Mouse (Mus musculus) limb, embryonic 10.5 days (tissue): ENCODE results near the gene Ndufa8. TPM values are rescaled to one million over a fixed set of nuclear protein-coding genes. Genes with fewer than 3 reads are reported as not detected.

ENCODE experiments used
- DNase-seq: peaks from one replicate; pipeline ENCODE4 v3.0.0-alpha.2; 2017; ENCODE audit warnings: low spot score
- H3K27ac ChIP-seq: fragments of 300-500 bp; sonication (generic); 2 replicates; pipeline ENCODE4 v1.5.1; 2016; ENCODE audit warnings: mild to moderate bottlenecking
- H3K27me3 ChIP-seq: fragments of 300-500 bp; sonication (generic); 2 replicates; pipeline ENCODE4 v1.6.1; 2016; ENCODE audit warnings: low read depth, mild to moderate bottlenecking; ENCODE audit not compliant: poor library complexity, severe bottlenecking
- H3K36me3 ChIP-seq: fragments of 300-500 bp; sonication (generic); 2 replicates; pipeline ENCODE4 v1.6.1; 2016; ENCODE audit warnings: mild to moderate bottlenecking, moderate library complexity
- H3K4me1 ChIP-seq: fragments of 300-500 bp; sonication (generic); 2 replicates; pipeline ENCODE4 v1.6.1; 2016
- H3K4me3 ChIP-seq: fragments of 300-500 bp; sonication (generic); 2 replicates; pipeline ENCODE4 v1.5.1; 2016; ENCODE audit warnings: mild to moderate bottlenecking, moderate library complexity
- H3K9me3 ChIP-seq: fragments of 300-500 bp; sonication (generic); replicated peaks from 2 replicates; pipeline ENCODE4 v1.6.1; 2016; ENCODE audit warnings: mild to moderate bottlenecking
- WGBS: fragments of 180-500 bp; shearing (Covaris S2); methylation state at CpG from one replicate; pipeline ENCODE4 v1.1.7; 2016; 5-methylcytosine and 5-hydroxymethylcytosine counted together
- polyA plus RNA-seq: library from polyadenylated mRNA; unstranded; fragments of >200 nt; fragmentation: Nextera tagmentation; extraction: Ambion mirVana; gene quantifications from 2 replicates; pipeline ENCODE4 v1.2.1, GENCODE M21; 2016

Gene Ndufa8
- polyA plus RNA-seq, 1 experiment from 2014 or later, result 208 TPM

GRCm38 (mm10) chr2:36077160-36077761 lies 28.1 kb upstream of the Ndufa8 start:
- WGBS, result 12% methylated on average over 11 of the region's 11 CpGs
- DNase-seq, result peak; percentile 38
- H3K4me3 ChIP-seq, result 0 out of 2 replicates have a peak overlapping the region, but pooled peaks have one; percentile 17
- no peaks in the 10 kb centered on the region for H3K9me3 ChIP-seq
- peaks cover 20% of the 10 kb centered on the region for H3K27me3 ChIP-seq
- no peaks in the 10 kb centered on the region for H3K36me3 ChIP-seq
- peak overlapping the region; percentile 50; the same call in 1 of the 2 replicates for H3K27ac ChIP-seq
- peaks cover 31% of the 10 kb centered on the region for H3K4me1 ChIP-seq

- peaks cover 15% of the 10 kb centered on the region for H3K27me3 ChIP-seq
- H3K27ac ChIP-seq, result no peak overlapping the region
- H3K36me3 ChIP-seq, result no peaks in the 10 kb centered on the region
- H3K4me1 ChIP-seq, result peaks cover 22% of the 10 kb centered on the region
- 88% methylated on average over 5 of the region's 5 CpGs for WGBS
- no peak for DNase-seq
- H3K4me3 ChIP-seq, result no peak overlapping the region
- no peaks in the 10 kb centered on the region for H3K9me3 ChIP-seq
These were observed 26.0 kb upstream of the Ndufa8 start for GRCm38 (mm10) chr2:36075210-36075609.

- Histone ChIP-seq H3K27ac (no peak overlapping the region), H3K9me3 (no peaks in the 10 kb centered on the region), H3K27me3 (peaks cover 5% of the 10 kb centered on the region; the same call in 1 of the 2 replicates), H3K36me3 (no peaks in the 10 kb centered on the region), H3K4me3 (no peak overlapping the region), H3K4me1 (peaks cover 20% of the 10 kb centered on the region)
- DNase-seq, result no peak
- WGBS, result 61% methylated on average over 3 of the region's 3 CpGs
These were observed 24.6 kb upstream of the Ndufa8 start for GRCm38 (mm10) chr2:36073781-36074180.

- H3K4me3 ChIP-seq, result no peak overlapping the region
- H3K27me3 ChIP-seq, result peaks cover 5% of the 10 kb centered on the region; the same call in 1 of the 2 replicates
- peaks cover under 1% of the 10 kb centered on the region for H3K4me1 ChIP-seq
- H3K9me3 ChIP-seq, result no peaks in the 10 kb centered on the region
- no peaks in the 10 kb centered on the region for H3K36me3 ChIP-seq
- no peak for DNase-seq
- 83% methylated on average over 8 of the region's 8 CpGs for WGBS
- H3K27ac ChIP-seq, result no peak overlapping the region
These were observed 22.6 kb upstream of the Ndufa8 start for GRCm38 (mm10) chr2:36071660-36072305.

GRCm38 (mm10) chr2:36067132-36067531 lies 17.9 kb upstream of the Ndufa8 start:
- DNase-seq, result no peak
- H3K4me1 ChIP-seq, result no peaks in the 10 kb centered on the region
- H3K27ac ChIP-seq, result no peak overlapping the region
- no peak overlapping the region for H3K4me3 ChIP-seq
- no peaks in the 10 kb centered on the region for H3K27me3 ChIP-seq
- H3K36me3 ChIP-seq, result no peaks in the 10 kb centered on the region
- H3K9me3 ChIP-seq, result no peaks in the 10 kb centered on the region
- WGBS, result 68% methylated on average over 9 of the region's 9 CpGs

GRCm38 (mm10) chr2:36061409-36061808 lies 12.2 kb upstream of the Ndufa8 start:
- no peak for DNase-seq
- Histone ChIP-seq H3K36me3 (no peaks in the 10 kb centered on the region), H3K27me3 (no peaks in the 10 kb centered on the region), H3K9me3 (no peaks in the 10 kb centered on the region), H3K4me1 (no peaks in the 10 kb centered on the region), H3K4me3 (no peak overlapping the region), H3K27ac (no peak overlapping the region)
- 53% methylated on average over 5 of the region's 5 CpGs for WGBS

GRCm38 (mm10) chr2:36056248-36056647 lies 7.0 kb upstream of the Ndufa8 start:
- Histone ChIP-seq H3K36me3 (no peaks in the 10 kb centered on the region), H3K4me3 (no peak overlapping the region), H3K4me1 (no peaks in the 10 kb centered on the region), H3K9me3 (no peaks in the 10 kb centered on the region), H3K27ac (no peak overlapping the region), H3K27me3 (no peaks in the 10 kb centered on the region)
- WGBS, result 48% methylated on average over 3 of the region's 3 CpGs
- no peak for DNase-seq

GRCm38 (mm10) chr2:36053249-36053648 lies 4.0 kb upstream of the Ndufa8 start:
- Histone ChIP-seq H3K36me3 (no peaks in the 10 kb centered on the region), H3K27ac (no peak overlapping the region), H3K4me3 (no peak overlapping the region), H3K4me1 (peaks cover 9% of the 10 kb centered on the region), H3K9me3 (no peaks in the 10 kb centered on the region), H3K27me3 (no peaks in the 10 kb centered on the region)
- DNase-seq, result no peak
- 84% methylated on average over 3 of the region's 3 CpGs for WGBS

GRCm38 (mm10) chr2:36049567-36049954 lies 355 bp upstream of the Ndufa8 start:
- Histone ChIP-seq H3K36me3 (peaks cover 4% of the 10 kb centered on the region; the same call in 1 of the 2 replicates), H3K27me3 (no peaks in the 10 kb centered on the region), H3K4me3 (peak overlapping the region; percentile 84), H3K9me3 (no peaks in the 10 kb centered on the region), H3K4me1 (peaks cover 15% of the 10 kb centered on the region), H3K27ac (peak overlapping the region; percentile 89; the same call in 1 of the 2 replicates)
- no peak for DNase-seq
- WGBS, result 53% methylated on average over 10 of the region's 10 CpGs

GRCm38 (mm10) chr2:36048164-36048563 lies 1.0 kb downstream of the Ndufa8 start:
- 83% methylated on average over 8 of the region's 8 CpGs for WGBS
- Histone ChIP-seq H3K36me3 (peaks cover 18% of the 10 kb centered on the region), H3K27me3 (no peaks in the 10 kb centered on the region), H3K4me1 (peaks cover 15% of the 10 kb centered on the region), H3K27ac (no peak overlapping the region), H3K9me3 (no peaks in the 10 kb centered on the region), H3K4me3 (peak overlapping the region; percentile 84)
- DNase-seq, result no peak

GRCm38 (mm10) chr2:36040872-36041271 lies 8.3 kb downstream of the Ndufa8 start:
- H3K4me1 ChIP-seq, result peaks cover 5% of the 10 kb centered on the region
- no peaks in the 10 kb centered on the region for H3K27me3 ChIP-seq
- H3K36me3 ChIP-seq, result peaks cover 60% of the 10 kb centered on the region
- no peak overlapping the region for H3K27ac ChIP-seq
- H3K4me3 ChIP-seq, result no peak overlapping the region
- H3K9me3 ChIP-seq, result no peaks in the 10 kb centered on the region
- WGBS, result 84% methylated on average over 1 of the region's 1 CpGs
- DNase-seq, result no peak

- peaks cover 12% of the 10 kb centered on the region for H3K4me1 ChIP-seq
- H3K4me3 ChIP-seq, result no peak overlapping the region
- H3K27ac ChIP-seq, result no peak overlapping the region
- H3K36me3 ChIP-seq, result peaks cover 67% of the 10 kb centered on the region
- DNase-seq, result no peak
- H3K9me3 ChIP-seq, result no peaks in the 10 kb centered on the region
- H3K27me3 ChIP-seq, result no peaks in the 10 kb centered on the region
- WGBS, result 79% methylated on average over 7 of the region's 7 CpGs
These were observed 9.8 kb downstream of the Ndufa8 start for GRCm38 (mm10) chr2:36039297-36039985.

GRCm38 (mm10) chr2:36035413-36036081 lies 13.7 kb downstream of the Ndufa8 start:
- Histone ChIP-seq H3K4me1 (peaks cover 12% of the 10 kb centered on the region), H3K27me3 (no peaks in the 10 kb centered on the region), H3K36me3 (peaks cover 52% of the 10 kb centered on the region), H3K4me3 (no peak overlapping the region), H3K27ac (no peak overlapping the region), H3K9me3 (no peaks in the 10 kb centered on the region)
- 66% methylated on average over 11 of the region's 11 CpGs for WGBS
- DNase-seq, result no peak
